ENCODE assay signal across 8 mouse cellular contexts in genomic region chr17:29801358-29801757, GRCm38 (mm10).
DNase-seq lines count a peak whose midpoint lies in the region; ATAC-seq lines count a peak whose summit lies in the region.

No protein-coding gene starts in this region.

- no peak overlapping the region for H3K4me2 ChIP-seq in neural tube, embryonic 15.5 days

- no peak for ATAC-seq in cerebellum, adult (ENCODE audit: insufficient number of reproducible peaks, low FRiP score, low TSS enrichment)
- no peak for ATAC-seq in neural tube, embryonic 15.5 days (ENCODE audit: low FRiP score)

- peaks cover 15% of the 10 kb centered on the region for H3K4me1 ChIP-seq in neural tube, embryonic 15.5 days

- H3K4me3 ChIP-seq in neural tube, embryonic 15.5 days (replicated peaks): no peak overlapping the region

- 28% methylated on average over 4 of the region's 4 CpGs for WGBS in neural tube, embryonic 15.5 days

- H3K27ac ChIP-seq in neural tube, embryonic 15.5 days (replicated peaks): no peak overlapping the region

- H3K9ac ChIP-seq in neural tube, embryonic 15.5 days (replicated peaks): no peak overlapping the region

- H3K36me3 ChIP-seq in neural tube, embryonic 15.5 days: no peaks in the 10 kb centered on the region

- H3K27me3 ChIP-seq in neural tube, embryonic 15.5 days (replicated peaks): no peaks in the 10 kb centered on the region

- no peaks in the 10 kb centered on the region for H3K9me3 ChIP-seq in neural tube, embryonic 15.5 days (replicated peaks)

- DNase-seq in cerebellum, adult 11 months: peak; percentile 60
- peak; percentile 72 for DNase-seq in neural tube, embryonic 10.5 days (ENCODE audit: extremely low spot score, low spot score)
- DNase-seq in cerebellum, postnatal 14 days: peak; percentile 85 to 98
- peak; percentile 93 for DNase-seq in heart, postnatal 4 days
- DNase-seq in lung, postnatal 14 days: peak; percentile 83
- DNase-seq in spleen, postnatal 4 days (ENCODE audit: low spot score in 2 of 2): peak; percentile 73 to 92
